Mouse (Mus musculus) heart, embryonic 10.5 days (tissue): ENCODE measurements around the gene Smad5. TPM values are rescaled to one million over a fixed set of nuclear protein-coding genes. Genes with fewer than 3 reads are reported as not detected.

ENCODE experiments used
- DNase-seq: peaks from one replicate; pipeline ENCODE4 v3.0.0-alpha.2; 2017; ENCODE audit warnings: low spot score
- H3K27ac ChIP-seq: fragments of 300-500 bp; sonication (generic); 2 replicates; pipeline ENCODE4 v1.5.1; 2016; ENCODE audit warnings: mild to moderate bottlenecking
- H3K27me3 ChIP-seq: fragments of 300-500 bp; sonication (generic); 2 replicates; pipeline ENCODE4 v1.6.1; 2016; ENCODE audit warnings: mild to moderate bottlenecking; ENCODE audit not compliant: poor library complexity, insufficient read depth, severe bottlenecking
- H3K36me3 ChIP-seq: fragments of 300-500 bp; sonication (generic); 2 replicates; pipeline ENCODE4 v1.6.1; 2016; ENCODE audit warnings: mild to moderate bottlenecking, moderate library complexity
- H3K4me1 ChIP-seq: fragments of 300-500 bp; sonication (generic); 2 replicates; pipeline ENCODE4 v1.6.1; 2016; ENCODE audit warnings: mild to moderate bottlenecking
- H3K4me3 ChIP-seq: fragments of 300-500 bp; sonication (generic); 2 replicates; pipeline ENCODE4 v1.5.1; 2016; ENCODE audit warnings: mild to moderate bottlenecking, moderate library complexity
- H3K9me3 ChIP-seq: fragments of 300-500 bp; sonication (generic); 2 replicates; pipeline ENCODE4 v1.6.1; 2016; ENCODE audit warnings: mild to moderate bottlenecking, moderate library complexity
- WGBS: fragments of 180-500 bp; shearing (Covaris S2); methylation state at CpG from one replicate; pipeline ENCODE4 v1.1.7; 2016; 5-methylcytosine and 5-hydroxymethylcytosine counted together
- polyA plus RNA-seq: library from polyadenylated mRNA; unstranded; fragments of >200 nt; fragmentation: Nextera tagmentation; extraction: Ambion mirVana; gene quantifications from 2 replicates; pipeline ENCODE4 v1.2.1, GENCODE M21; 2016

The Smad5 gene
- polyA plus RNA-seq, 1 experiment from 2014 or later, result 23.0 TPM

GRCm38 (mm10) chr13:56682326-56682725, 20.5 kb upstream of the Smad5 start:
- Histone ChIP-seq H3K4me1 (peaks cover 31% of the 10 kb centered on the region), H3K9me3 (no peaks in the 10 kb centered on the region), H3K27me3 (0 out of 2 replicates have a peak, but pooled peaks cover 5% of the 10 kb centered on the region), H3K27ac (no peak overlapping the region), H3K36me3 (no peaks in the 10 kb centered on the region), H3K4me3 (no peak overlapping the region)
- no peak for DNase-seq
- 82% methylated on average over 17 of the region's 17 CpGs for WGBS

GRCm38 (mm10) chr13:56683306-56683705, 19.5 kb upstream of the Smad5 start:
- no peak for DNase-seq
- H3K36me3 ChIP-seq, result no peaks in the 10 kb centered on the region
- H3K4me3 ChIP-seq, result no peak overlapping the region
- 0 out of 2 replicates have a peak, but pooled peaks cover 5% of the 10 kb centered on the region for H3K27me3 ChIP-seq
- 82% methylated on average over 7 of the region's 7 CpGs for WGBS
- H3K9me3 ChIP-seq, result no peaks in the 10 kb centered on the region
- H3K27ac ChIP-seq, result 0 out of 2 replicates have a peak overlapping the region, but pooled peaks have one; percentile 52
- H3K4me1 ChIP-seq, result peaks cover 24% of the 10 kb centered on the region

GRCm38 (mm10) chr13:56692011-56692410, 10.8 kb upstream of the Smad5 start:
- Histone ChIP-seq H3K4me3 (no peak overlapping the region), H3K36me3 (no peaks in the 10 kb centered on the region), H3K9me3 (no peaks in the 10 kb centered on the region), H3K4me1 (0 out of 2 replicates have a peak, but pooled peaks cover 4% of the 10 kb centered on the region), H3K27me3 (no peaks in the 10 kb centered on the region), H3K27ac (no peak overlapping the region)
- DNase-seq, result no peak
- 56% methylated on average over 7 of the region's 7 CpGs for WGBS

GRCm38 (mm10) chr13:56692644-56693043, 10.2 kb upstream of the Smad5 start:
- Histone ChIP-seq H3K27me3 (no peaks in the 10 kb centered on the region), H3K27ac (no peak overlapping the region), H3K4me3 (no peak overlapping the region), H3K4me1 (peaks cover 8% of the 10 kb centered on the region; the same call in 1 of the 2 replicates), H3K36me3 (no peaks in the 10 kb centered on the region), H3K9me3 (no peaks in the 10 kb centered on the region)
- WGBS, result 78% methylated on average over 6 of the region's 6 CpGs
- no peak for DNase-seq

GRCm38 (mm10) chr13:56695701-56696100, 7.1 kb upstream of the Smad5 start:
- no peaks in the 10 kb centered on the region for H3K27me3 ChIP-seq
- 81% methylated on average over 5 of the region's 5 CpGs for WGBS
- H3K4me3 ChIP-seq, result no peak overlapping the region
- H3K9me3 ChIP-seq, result no peaks in the 10 kb centered on the region
- peaks cover 10% of the 10 kb centered on the region; the same call in 1 of the 2 replicates for H3K4me1 ChIP-seq
- no peak for DNase-seq
- H3K36me3 ChIP-seq, result no peaks in the 10 kb centered on the region
- H3K27ac ChIP-seq, result no peak overlapping the region

GRCm38 (mm10) chr13:56696699-56697098, 6.1 kb upstream of the Smad5 start:
- Histone ChIP-seq H3K4me1 (peaks cover 13% of the 10 kb centered on the region), H3K4me3 (no peak overlapping the region), H3K36me3 (no peaks in the 10 kb centered on the region), H3K27ac (no peak overlapping the region), H3K27me3 (no peaks in the 10 kb centered on the region), H3K9me3 (no peaks in the 10 kb centered on the region)
- WGBS, result 77% methylated on average over 5 of the region's 5 CpGs
- DNase-seq, result no peak

- H3K36me3 ChIP-seq, result no peaks in the 10 kb centered on the region
- WGBS, result 89% methylated on average over 2 of the region's 2 CpGs
- no peak overlapping the region for H3K27ac ChIP-seq
Measured at GRCm38 (mm10) chr13:56697171-56697570, 5.6 kb upstream of the Smad5 start.

GRCm38 (mm10) chr13:56698391-56698790, 4.4 kb upstream of the Smad5 start:
- H3K36me3 ChIP-seq, result no peaks in the 10 kb centered on the region
- peak overlapping the region; percentile 24; the same call in 1 of the 2 replicates for H3K27ac ChIP-seq
- peaks cover 25% of the 10 kb centered on the region for H3K4me1 ChIP-seq
- no peak for DNase-seq
- H3K27me3 ChIP-seq, result no peaks in the 10 kb centered on the region
- no peak overlapping the region for H3K4me3 ChIP-seq
- 53% methylated on average over 9 of the region's 9 CpGs for WGBS
- H3K9me3 ChIP-seq, result no peaks in the 10 kb centered on the region

More at GRCm38 (mm10) chr13:56697171-56697570, 5.6 kb upstream of the Smad5 start:
- Histone ChIP-seq H3K9me3 (no peaks in the 10 kb centered on the region), H3K4me3 (no peak overlapping the region), H3K27me3 (no peaks in the 10 kb centered on the region), H3K4me1 (peaks cover 18% of the 10 kb centered on the region)
- no peak for DNase-seq

- Histone ChIP-seq H3K4me1 (peaks cover 28% of the 10 kb centered on the region), H3K27me3 (no peaks in the 10 kb centered on the region), H3K9me3 (no peaks in the 10 kb centered on the region), H3K27ac (no peak overlapping the region), H3K36me3 (no peaks in the 10 kb centered on the region), H3K4me3 (no peak overlapping the region)
- DNase-seq, result no peak
- 84% methylated on average over 2 of the region's 2 CpGs for WGBS
Measured at GRCm38 (mm10) chr13:56699370-56699769, 3.4 kb upstream of the Smad5 start.

GRCm38 (mm10) chr13:56700981-56701380, 1.8 kb upstream of the Smad5 start:
- no peak for DNase-seq
- H3K9me3 ChIP-seq, result no peaks in the 10 kb centered on the region
- no peak overlapping the region for H3K27ac ChIP-seq
- H3K27me3 ChIP-seq, result no peaks in the 10 kb centered on the region
- peaks cover 2% of the 10 kb centered on the region; the same call in 1 of the 2 replicates for H3K36me3 ChIP-seq
- WGBS, result 55% methylated on average over 1 of the region's 1 CpGs
- peaks cover 44% of the 10 kb centered on the region for H3K4me1 ChIP-seq
- no peak overlapping the region for H3K4me3 ChIP-seq

- Histone ChIP-seq H3K9me3 (no peaks in the 10 kb centered on the region), H3K4me3 (peak overlapping the region; percentile 79; the same call in 1 of the 2 replicates), H3K27me3 (no peaks in the 10 kb centered on the region), H3K27ac (peak overlapping the region; percentile 99; the same call in 1 of the 2 replicates), H3K36me3 (peaks cover 8% of the 10 kb centered on the region; the same call in 1 of the 2 replicates), H3K4me1 (peaks cover 43% of the 10 kb centered on the region)
- no peak for DNase-seq
- 62% methylated on average over 10 of the region's 10 CpGs for WGBS
Measured at GRCm38 (mm10) chr13:56701924-56702323, 886 bp upstream of the Smad5 start.

GRCm38 (mm10) chr13:56703222-56703870, 536 bp downstream of the Smad5 start:
- H3K36me3 ChIP-seq, result peaks cover 18% of the 10 kb centered on the region
- peak; percentile 90 for DNase-seq
- H3K4me3 ChIP-seq, result peak overlapping the region; percentile 79
- under 1% methylated on average over 78 of the region's 80 CpGs for WGBS
- peak overlapping the region; percentile 99 for H3K27ac ChIP-seq
- peaks cover 42% of the 10 kb centered on the region for H3K4me1 ChIP-seq
- no peaks in the 10 kb centered on the region for H3K27me3 ChIP-seq
- H3K9me3 ChIP-seq, result no peaks in the 10 kb centered on the region

- Histone ChIP-seq H3K4me3 (peak overlapping the region; percentile 79), H3K36me3 (peaks cover 23% of the 10 kb centered on the region), H3K4me1 (peaks cover 42% of the 10 kb centered on the region), H3K27me3 (no peaks in the 10 kb centered on the region), H3K9me3 (no peaks in the 10 kb centered on the region), H3K27ac (peak overlapping the region; percentile 99)
- under 1% methylated on average over 11 of the region's 11 CpGs for WGBS
- peak; percentile 79 for DNase-seq
Measured at GRCm38 (mm10) chr13:56703871-56704321, 1.1 kb downstream of the Smad5 start.
